In the genomic region with DNA sequence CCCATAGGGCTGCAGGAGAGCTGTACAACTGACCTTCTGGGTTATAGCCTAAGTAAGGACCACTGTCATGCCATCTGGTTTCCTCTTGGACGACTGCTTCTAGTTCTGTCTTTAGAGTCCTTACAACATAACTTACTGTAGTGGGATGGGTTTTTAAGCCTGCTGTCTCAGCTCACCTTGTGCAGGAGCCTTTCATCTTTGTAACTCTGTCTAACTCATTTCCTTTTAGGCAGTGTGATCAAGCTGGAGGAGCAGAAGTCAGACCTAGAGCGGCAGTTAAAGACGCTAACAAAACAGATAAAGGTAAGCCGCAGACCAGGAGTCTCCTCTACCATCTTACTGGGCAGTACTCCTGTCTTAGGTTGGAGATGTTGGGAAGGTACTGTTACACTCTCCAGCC, we compare ENCODE assay signal across 15 mouse cellular contexts.
"Had no signal": no experiment of that assay in that cellular context is flagged by ENCODE, and none has a peak within 500 bp of the region (broad histone marks: within the 10 kb centered on the region; RNA-seq: fewer than 3 reads in every experiment).

No protein-coding gene starts in this region.

- H3K4me1 ChIP-seq: kidney, embryonic 15.5 days; stomach, embryonic 15.5 days had no signal

- H3K9me3 ChIP-seq: kidney, embryonic 15.5 days; limb, embryonic 15.5 days; midbrain, embryonic 10.5 days; neural tube, embryonic 12.5 days; stomach, embryonic 15.5 days had no signal

- H3K9ac ChIP-seq: kidney, embryonic 15.5 days; limb, embryonic 15.5 days; liver, embryonic 14.5 days; neural tube, embryonic 12.5 days; stomach, embryonic 15.5 days had no signal

- ATAC-seq: intestine, embryonic 16.5 days had no signal

- H3K36me3 ChIP-seq: stomach, embryonic 15.5 days had no signal

- H3K4me3 ChIP-seq: kidney, embryonic 15.5 days; left cerebral cortex, adult 2 months; limb, embryonic 15.5 days; midbrain, embryonic 10.5 days; myocyte; neural tube, embryonic 12.5 days; stomach, embryonic 15.5 days had no signal

- H3K27ac ChIP-seq: kidney, embryonic 15.5 days; left cerebral cortex, adult 2 months; limb, embryonic 15.5 days; liver, embryonic 14.5 days; midbrain, embryonic 10.5 days; neural tube, embryonic 12.5 days; stomach, embryonic 15.5 days had no signal

- DNase-seq: kidney, adult 2 months; kidney, postnatal 25 days; lung, adult 18-20 months; lung, postnatal 36 days; midbrain, embryonic 14.5 days; retina, postnatal 1 day had no signal

- H3K4me2 ChIP-seq: kidney, embryonic 15.5 days; limb, embryonic 15.5 days; neural tube, embryonic 12.5 days; stomach, embryonic 15.5 days had no signal

- H3K27me3 ChIP-seq: kidney, embryonic 15.5 days; limb, embryonic 15.5 days; neural tube, embryonic 12.5 days; stomach, embryonic 15.5 days had no signal
